Mouse (Mus musculus) CH12.LX (cell line): ENCODE data around the gene Ctdsp1. TPM values are rescaled to one million over a fixed set of nuclear protein-coding genes. Genes with fewer than 3 reads are reported as not detected.

Source experiments
- DNase-seq: peaks from one replicate; pipeline ENCODE4 v3.0.0-alpha.2; 2013; ENCODE audit errors: extremely low read depth
- H3K27ac ChIP-seq: 2 replicates; pipeline ENCODE4 v1.5.1; 2012; ENCODE audit warnings: low read depth, mild to moderate bottlenecking, control low read depth, moderate library complexity; ENCODE audit not compliant: insufficient read depth
- H3K27me3 ChIP-seq: replicated peaks from 2 replicates; pipeline ENCODE3; 2012; ENCODE audit warnings: inconsistent platforms
- H3K36me3 ChIP-seq, 2 experiments: replicated peaks in 1 of 2; 2 replicates each; pipeline versions ENCODE3 to v1.6.1; 2012; ENCODE audit warnings: inconsistent platforms in 1 of 2, low read length in 1 of 2, mild to moderate bottlenecking in 1 of 2, mixed read lengths in 1 of 2, moderate library complexity in 1 of 2; ENCODE audit not compliant: control insufficient read depth in 1 of 2, insufficient read depth in 1 of 2
- H3K4me1 ChIP-seq, 2 experiments: 2 replicates each; pipeline ENCODE4 v1.6.1; 2012; ENCODE audit warnings: inconsistent platforms in 1 of 2, moderate library complexity in 1 of 2; ENCODE audit not compliant: insufficient read depth in 2 of 2, control insufficient read depth in 1 of 2
- H3K4me2 ChIP-seq: 2 replicates; pipeline ENCODE4 v1.6.1; 2012; ENCODE audit warnings: low read depth, mild to moderate bottlenecking, control low read depth; ENCODE audit not compliant: poor library complexity, insufficient read depth, severe bottlenecking
- H3K4me3 ChIP-seq, 3 experiments: fragments of 150-350 bp in 1 of 3; sonication (generic) in 1 of 3; replicated peaks in 1 of 3; 2 replicates each; pipeline versions ENCODE3 to v1.5.1; 2011 to 2012; ENCODE audit warnings: low read depth in 2 of 3, low read length in 2 of 3, mild to moderate bottlenecking in 2 of 3, moderate library complexity in 2 of 3, control low read depth in 1 of 3, improper control_type of control experiment in 1 of 3, inconsistent platforms in 1 of 3, mixed read lengths in 1 of 3; ENCODE audit not compliant: poor library complexity in 1 of 3
- H3K79me2 ChIP-seq: replicated peaks from 2 replicates; pipeline ENCODE4 v1.6.1; 2012; ENCODE audit warnings: mild to moderate bottlenecking, moderate library complexity; ENCODE audit not compliant: control insufficient read depth, poor library complexity, insufficient read depth, severe bottlenecking; ENCODE audit errors: extremely low read depth
- H3K9ac ChIP-seq: 2 replicates; pipeline ENCODE4 v1.6.1; 2012; ENCODE audit warnings: low read depth, mild to moderate bottlenecking, control low read depth, moderate library complexity; ENCODE audit not compliant: insufficient read depth
- H3K9me3 ChIP-seq: replicated peaks from 2 replicates; pipeline ENCODE3; 2012; ENCODE audit warnings: low read length, inconsistent platforms, mixed read lengths
- CHD1 ChIP-seq: IDR thresholded peaks from 2 replicates; pipeline ENCODE4 v1.6.1; 2012; ENCODE audit warnings: low read depth, low read length, improper control_type of control experiment, inconsistent platforms
- CTCF ChIP-seq, 2 experiments: IDR thresholded peaks in 1 of 2; conservative IDR thresholded peaks in 1 of 2; 2 replicates each; pipeline ENCODE4 v1.5.1; 2011 to 2012; ENCODE audit warnings: low read depth in 2 of 2, low read length in 2 of 2, improper control_type of control experiment in 1 of 2, inconsistent platforms in 1 of 2, mild to moderate bottlenecking in 1 of 2, moderate library complexity in 1 of 2
- E2F4 ChIP-seq: IDR thresholded peaks from 2 replicates; pipeline ENCODE4 v1.6.1; 2011; ENCODE audit warnings: low read depth, low read length, improper control_type of control experiment; ENCODE audit not compliant: insufficient replicate concordance
- ETS1 ChIP-seq: conservative IDR thresholded peaks from 2 replicates; pipeline ENCODE4 v1.6.1; 2012; ENCODE audit warnings: low read depth, mild to moderate bottlenecking, inconsistent platforms, low read length, improper control_type of control experiment, moderate library complexity
- GABPA ChIP-seq: IDR thresholded peaks from 2 replicates; pipeline ENCODE4 v1.6.1; 2012; ENCODE audit warnings: low read depth, low read length, improper control_type of control experiment, inconsistent platforms; ENCODE audit not compliant: insufficient replicate concordance
- JUN ChIP-seq: IDR thresholded peaks from 2 replicates; pipeline ENCODE4 v1.6.1; 2011; ENCODE audit warnings: low read depth, mild to moderate bottlenecking, low read length, improper control_type of control experiment, moderate library complexity; ENCODE audit not compliant: insufficient read depth
- MAZ ChIP-seq: IDR thresholded peaks from 2 replicates; pipeline ENCODE4 v1.6.1; 2012; ENCODE audit warnings: low read depth, mild to moderate bottlenecking, inconsistent platforms, low read length, improper control_type of control experiment, moderate library complexity
- MEF2A ChIP-seq: IDR thresholded peaks from 2 replicates; pipeline ENCODE4 v1.6.1; 2014; ENCODE audit warnings: low read depth, mild to moderate bottlenecking, inconsistent platforms, low read length, improper control_type of control experiment, borderline replicate concordance
- PAX5 ChIP-seq: IDR thresholded peaks from 2 replicates; pipeline ENCODE4 v1.6.1; 2012; ENCODE audit warnings: low read length, inconsistent platforms, mixed read lengths
- POLR2A ChIP-seq: IDR thresholded peaks from 2 replicates; pipeline ENCODE4 v1.6.1; 2011; ENCODE audit warnings: low read depth, mild to moderate bottlenecking, improper control_type of control experiment, low read length
- POLR2AphosphoS2 ChIP-seq: IDR thresholded peaks from 2 replicates; pipeline ENCODE4 v1.6.1; 2011; ENCODE audit warnings: low read depth, low read length, improper control_type of control experiment
- RAD21 ChIP-seq: IDR thresholded peaks from 2 replicates; pipeline ENCODE4 v1.6.1; 2011; ENCODE audit warnings: low read depth, mild to moderate bottlenecking, low read length, improper control_type of control experiment, moderate library complexity
- RCOR1 ChIP-seq: conservative IDR thresholded peaks from 2 replicates; pipeline ENCODE4 v1.6.1; 2012; ENCODE audit warnings: low read depth, mild to moderate bottlenecking, inconsistent platforms, low read length, improper control_type of control experiment
- SMC3 ChIP-seq: IDR thresholded peaks from 2 replicates; pipeline ENCODE4 v1.6.1; 2011; ENCODE audit warnings: low read depth, low read length, improper control_type of control experiment
- USF1 ChIP-seq: IDR thresholded peaks from 2 replicates; pipeline ENCODE4 v1.6.1; 2014; ENCODE audit warnings: low read depth, mild to moderate bottlenecking, inconsistent platforms, low read length, improper control_type of control experiment
- ZC3H11A ChIP-seq: IDR thresholded peaks from 2 replicates; pipeline ENCODE4 v1.6.1; 2012; ENCODE audit warnings: low read depth, mild to moderate bottlenecking, inconsistent platforms, low read length, improper control_type of control experiment
- ZKSCAN1 ChIP-seq: IDR thresholded peaks from 2 replicates; pipeline ENCODE4 v1.6.1; 2012; ENCODE audit warnings: low read depth, inconsistent platforms, low read length, improper control_type of control experiment, borderline replicate concordance
- ZNF384 ChIP-seq: IDR thresholded peaks from 2 replicates; pipeline ENCODE4 v1.6.1; 2012; ENCODE audit warnings: low read depth, low read length, improper control_type of control experiment, inconsistent platforms
- dilution Hi-C: fragments of 300-500 bp; cut with MboI; formaldehyde crosslinking; loops from 2 replicates; pipeline ENCODE4 v1.14.3; 2020; ENCODE audit warnings: low sequenced_read_pairs; ENCODE audit not compliant: extremely low pct_unique_long_range_greater_than_20kb, extremely low pct_ligation_motif_present
- in situ Hi-C: fragments of 300-500 bp; cut with MboI; formaldehyde crosslinking; loops from 3 replicates; pipeline ENCODE4 v1.14.3; 2019; ENCODE audit warnings: low sequenced_read_pairs, low pct_ligation_motif_present, low pct_unique_long_range_greater_than_20kb, mixed read lengths
- polyA plus RNA-seq: library from polyadenylated mRNA; unstranded; fragments of >175 nt; gene quantifications from 2 replicates; pipeline ENCODE4 v1.2.1, GENCODE M21; 2012; ENCODE audit warnings: low read depth; ENCODE audit not compliant: insufficient read length
- total RNA-seq, 2 experiments: library from RNA; depleted of rRNA; stranded (reverse); fragments of 300-350 nt in 1 of 2; fragments of >200 nt in 1 of 2; gene quantifications; 2 replicates each; pipeline ENCODE4 v1.2.3; 2012 to 2014

Ctdsp1 gene
- total and polyA plus RNA-seq, 3 experiments = 14.4 to 65.8 (median 23.4) TPM

GRCm38 (mm10) chr1:74362325-74363229, 28.7 kb upstream of the Ctdsp1 start:
- H3K36me3 ChIP-seq = peaks cover 0 to 2% of the 10 kb centered on the region in 2 experiments
- no peaks in the 10 kb centered on the region for H3K27me3 ChIP-seq
- peaks cover 40 to 72% of the 10 kb centered on the region in 2 experiments for H3K4me1 ChIP-seq
- H3K27ac ChIP-seq = no peak overlapping the region
- no peak overlapping the region for H3K9ac ChIP-seq
- no peaks in the 10 kb centered on the region for H3K9me3 ChIP-seq
- no peaks in the 10 kb centered on the region for H3K79me2 ChIP-seq
- in situ Hi-C loops = loop anchor here (5.0 kb wide), 1 partner anchor 55 kb away; the partner anchor contains the start of gene Tmbim1
- H3K4me2 ChIP-seq = no peak overlapping the region
- H3K4me3 ChIP-seq = no peak overlapping the region
- TF ChIP-seq ETS1 (no peak), MAZ (no peak), ZNF384 (no peak), PAX5 (no peak), E2F4 (no peak), RCOR1 (no peak), GABPA (no peak), ZKSCAN1 (no peak), CHD1 (no peak), POLR2AphosphoS2 (no peak), USF1 (no peak), JUN (no peak), POLR2A (no peak)
- TF ChIP-seq, all 38 proteins: peak for 0
- no peak for DNase-seq
- dilution Hi-C loops = no loop called here

GRCm38 (mm10) chr1:74363437-74363836, 27.9 kb upstream of the Ctdsp1 start:
- in situ Hi-C loops = loop anchor here (5.0 kb wide), 1 partner anchor 56 kb away; the partner anchor contains the start of gene Tmbim1
- Histone ChIP-seq H3K4me2 (no peak overlapping the region), H3K4me1 (peaks cover 43 to 73% of the 10 kb centered on the region in 2 experiments), H3K9ac (no peak overlapping the region), H3K27me3 (no peaks in the 10 kb centered on the region), H3K9me3 (no peaks in the 10 kb centered on the region), H3K27ac (no peak overlapping the region), H3K4me3 (no peak overlapping the region), H3K79me2 (no peaks in the 10 kb centered on the region), H3K36me3 (peaks cover 0 to 3% of the 10 kb centered on the region in 2 experiments)
- dilution Hi-C loops = no loop called here
- TF ChIP-seq SMC3 (no peak), MEF2A (no peak), RAD21 (no peak), CTCF (conservative IDR thresholded peaks at IDR 0.05 in 1 of 2, IDR thresholded peaks at IDR 0.05 in 1 of 2; ENCODE audit: low read depth in 2 of 2, low read length in 2 of 2) (no peak), ZC3H11A (no peak), JUN (no peak)
- DNase-seq = no peak
